Mouse (Mus musculus) myocyte (in vitro differentiated cells): ENCODE results near the gene Heatr3.

Experiments used
- E2F4 ChIP-seq: IDR thresholded peaks from one replicate; pipeline ENCODE4 v1.6.1; 2011; ENCODE audit warnings: mild to moderate bottlenecking, control low read depth, moderate library complexity; ENCODE audit not compliant: insufficient read depth
- MAX ChIP-seq: IDR thresholded peaks from one replicate; pipeline ENCODE4 v1.6.1; 2011; ENCODE audit warnings: low read depth, mild to moderate bottlenecking, control low read depth
- MYOD1 ChIP-seq, 3 experiments: IDR thresholded peaks; one replicate each; pipeline ENCODE4 v1.6.1; 2011; ENCODE audit warnings: control low read depth in 2 of 3, low read depth in 2 of 3, mild to moderate bottlenecking in 2 of 3, moderate library complexity in 1 of 3; ENCODE audit not compliant: insufficient read length in 2 of 3, control insufficient read depth in 1 of 3
- MYOG ChIP-seq, 3 experiments: IDR thresholded peaks; one replicate each; pipeline ENCODE4 v1.6.1; 2011; ENCODE audit warnings: control low read depth in 2 of 3, low read depth in 2 of 3, mild to moderate bottlenecking in 2 of 3; ENCODE audit not compliant: insufficient read length in 2 of 3, control insufficient read depth in 1 of 3, insufficient read depth in 1 of 3
- POLR2A ChIP-seq: IDR thresholded peaks from one replicate; pipeline ENCODE4 v1.6.1; 2011; ENCODE audit warnings: low read depth, mild to moderate bottlenecking, control low read depth, moderate library complexity; ENCODE audit not compliant: insufficient read length
- POLR2AphosphoS2 ChIP-seq: IDR thresholded peaks from one replicate; pipeline ENCODE4 v1.6.1; 2011; ENCODE audit warnings: low read depth, control low read depth; ENCODE audit not compliant: insufficient read length
- REST ChIP-seq: IDR thresholded peaks from one replicate; pipeline ENCODE4 v1.6.1; 2011; ENCODE audit warnings: mild to moderate bottlenecking, control low read depth, moderate library complexity; ENCODE audit not compliant: insufficient read depth, insufficient read length
- SRF ChIP-seq: IDR thresholded peaks from one replicate; pipeline ENCODE4 v1.6.1; 2011; ENCODE audit warnings: low read depth; ENCODE audit not compliant: control insufficient read depth, insufficient read length
- TCF12 ChIP-seq: IDR thresholded peaks from one replicate; pipeline ENCODE4 v1.6.1; 2011; ENCODE audit warnings: mild to moderate bottlenecking, control low read depth; ENCODE audit not compliant: poor library complexity, insufficient read depth, severe bottlenecking
- USF1 ChIP-seq: IDR thresholded peaks from one replicate; pipeline ENCODE4 v1.6.1; 2011; ENCODE audit warnings: low read depth, mild to moderate bottlenecking, control low read depth, moderate library complexity

DNA sequence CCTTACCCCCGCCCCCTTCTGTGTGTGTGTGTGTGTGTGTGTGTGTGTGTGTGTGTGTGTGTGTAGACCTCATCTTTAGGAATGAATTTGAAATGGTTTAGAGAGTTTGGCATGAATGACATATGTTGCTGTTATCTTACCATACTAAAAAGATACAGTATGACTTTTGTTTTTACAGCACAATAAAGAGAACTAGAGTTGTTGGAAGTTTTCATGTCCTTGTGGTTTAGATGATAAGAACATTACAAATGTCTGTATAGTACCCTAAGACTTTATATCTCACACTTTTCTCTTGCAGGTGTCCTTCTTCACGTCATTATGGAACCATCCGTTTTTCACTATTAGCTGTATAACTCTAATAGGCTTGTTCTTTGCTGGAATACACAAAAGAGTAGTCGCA lies 8.3 kb upstream of the Heatr3 start:
- TF ChIP-seq POLR2A (no peak), SRF (no peak), USF1 (no peak), REST (no peak), POLR2AphosphoS2 (no peak), MYOD1 (IDR thresholded peaks at IDR 0.05; ENCODE audit: control insufficient read depth in 1 of 3, insufficient read length in 2 of 3, low read depth in 2 of 3) (no peak), MAX (no peak), TCF12 (no peak), E2F4 (no peak), MYOG (IDR thresholded peaks at IDR 0.05; ENCODE audit: control insufficient read depth in 1 of 3, insufficient read depth in 1 of 3, insufficient read length in 2 of 3, low read depth in 2 of 3) (no peak)
